ENCODE assay signal across 8 mouse cellular contexts in genomic region chrX:12079309-12080094, GRCm38 (mm10).
DNase-seq lines count a peak whose midpoint lies in the region; ATAC-seq and TF ChIP-seq lines count a peak whose summit lies in the region.

No protein-coding gene starts in this region.

- H3K36me3 ChIP-seq in forebrain, embryonic 16.5 days (ENCODE audit: control insufficient read depth, insufficient read depth): no peaks in the 10 kb centered on the region
- H3K36me3 ChIP-seq in hindbrain, postnatal 0 days (ENCODE audit: insufficient read depth, low read length): no peaks in the 10 kb centered on the region
- H3K36me3 ChIP-seq in liver, embryonic 12.5 days: no peaks in the 10 kb centered on the region

- no peak for TF ChIP-seq POLR2A in bone marrow, adult 2 months (IDR thresholded peaks at IDR 0.05; ENCODE audit: borderline replicate concordance, control insufficient read depth, low read depth, low read length)

- H3K9me3 ChIP-seq in forebrain, embryonic 16.5 days (ENCODE audit: control insufficient read depth, low read length): no peaks in the 10 kb centered on the region
- H3K9me3 ChIP-seq in hindbrain, postnatal 0 days (ENCODE audit: low read length): no peaks in the 10 kb centered on the region
- no peaks in the 10 kb centered on the region for H3K9me3 ChIP-seq in liver, embryonic 12.5 days (replicated peaks)

- peak in 1 of 2 experiments; percentile 36 for DNase-seq in left cerebral cortex, adult 2 months (ENCODE audit: extremely low spot score in 1 of 2, low spot score in 2 of 2)
- DNase-seq in left cerebral cortex, adult 8-10 months (ENCODE audit: low spot score in 2 of 2): no peak
- peak; percentile 46 for DNase-seq in hindbrain, postnatal 0 days (ENCODE audit: low spot score)
- peak; percentile 57 for DNase-seq in neural tube, embryonic 10.5 days (ENCODE audit: extremely low spot score, low spot score)
- DNase-seq in yolk sac, embryonic 10.5 days (ENCODE audit: low spot score): peak; percentile 32

- no peak for ATAC-seq in forebrain, embryonic 16.5 days
- ATAC-seq in hindbrain, postnatal 0 days: no peak
- 0 out of 2 replicates have a peak, but pooled peaks have one; percentile 14 for ATAC-seq in liver, embryonic 12.5 days

- peaks cover 18% of the 10 kb centered on the region; the same call in 1 of the 2 replicates for H3K27me3 ChIP-seq in forebrain, embryonic 16.5 days (replicated peaks; ENCODE audit: control insufficient read depth, insufficient read depth, low read length)
- H3K27me3 ChIP-seq in hindbrain, postnatal 0 days (ENCODE audit: insufficient read depth, low read length): no peaks in the 10 kb centered on the region; the same call in 1 of the 2 replicates
- H3K27me3 ChIP-seq in liver, embryonic 12.5 days (replicated peaks): peaks cover 100% of the 10 kb centered on the region

- H3K9ac ChIP-seq in forebrain, embryonic 16.5 days (replicated peaks; ENCODE audit: low read depth, low read length): peak overlapping the region; percentile 75
- H3K9ac ChIP-seq in hindbrain, postnatal 0 days (replicated peaks; ENCODE audit: low read length): peak overlapping the region; percentile 63
- peak overlapping the region; percentile 82 for H3K9ac ChIP-seq in liver, embryonic 12.5 days

- H3K4me1 ChIP-seq in bone marrow, adult 2 months (ENCODE audit: control insufficient read depth, insufficient read depth, low read length): peaks cover 2% of the 10 kb centered on the region; the same call in 1 of the 2 replicates
- H3K4me1 ChIP-seq in forebrain, embryonic 16.5 days (replicated peaks; ENCODE audit: control insufficient read depth, insufficient read depth, low read length): peaks cover 17% of the 10 kb centered on the region
- H3K4me1 ChIP-seq in hindbrain, postnatal 0 days (ENCODE audit: insufficient read depth, low read length): no peaks in the 10 kb centered on the region
- H3K4me1 ChIP-seq in liver, embryonic 12.5 days: peaks cover 52% of the 10 kb centered on the region

- 2% methylated on average over 70 of the region's 79 CpGs for WGBS in bone marrow, adult 2 months
- 5% methylated on average over 40 of the region's 79 CpGs for WGBS in forebrain, embryonic 16.5 days
- 5% methylated on average over 71 of the region's 79 CpGs for WGBS in hindbrain, postnatal 0 days
- WGBS in liver, embryonic 12.5 days (ENCODE audit: insufficient replicate concordance): 2% methylated on average over 69 of the region's 79 CpGs

- peak overlapping the region; percentile 73 for H3K4me2 ChIP-seq in forebrain, embryonic 16.5 days (ENCODE audit: low read length)
- peak overlapping the region; percentile 70 for H3K4me2 ChIP-seq in hindbrain, postnatal 0 days (ENCODE audit: low read depth, low read length)
- peak overlapping the region; percentile 92 for H3K4me2 ChIP-seq in liver, embryonic 12.5 days

- H3K27ac ChIP-seq in left cerebral cortex, adult 2 months: peak overlapping the region; percentile 86
- peak overlapping the region; percentile 81 for H3K27ac ChIP-seq in bone marrow, adult 2 months (ENCODE audit: control insufficient read depth, insufficient read depth, low read depth, low read length, poor library complexity)
- peak overlapping the region; percentile 91 for H3K27ac ChIP-seq in forebrain, embryonic 16.5 days (ENCODE audit: low read length)
- peak overlapping the region; percentile 71 for H3K27ac ChIP-seq in hindbrain, postnatal 0 days
- H3K27ac ChIP-seq in liver, embryonic 12.5 days: peak overlapping the region; percentile 80

- intact Hi-C loops in left cerebral cortex, adult 2 months (cut with DNase I): loop anchor here (1.0 to 10.0 kb wide), 9 partner anchors 9 to 1365 kb away; partner anchors contain the start of genes Med14 and Mid1ip1

- H3K4me3 ChIP-seq in left cerebral cortex, adult 2 months: peak overlapping the region; percentile 61
- H3K4me3 ChIP-seq in bone marrow, adult 2 months (replicated peaks; ENCODE audit: control insufficient read depth, low read depth, low read length): peak overlapping the region; percentile 61
- peak overlapping the region; percentile 70 for H3K4me3 ChIP-seq in forebrain, embryonic 16.5 days (replicated peaks; ENCODE audit: low read length)
- H3K4me3 ChIP-seq in hindbrain, postnatal 0 days (ENCODE audit: low read length): peak overlapping the region; percentile 56
- peak overlapping the region; percentile 73 for H3K4me3 ChIP-seq in liver, embryonic 12.5 days

- no peak for TF ChIP-seq CTCF in left cerebral cortex, adult 2 months (IDR thresholded peaks at IDR 0.05)
- TF ChIP-seq CTCF in bone marrow, adult 2 months (IDR thresholded peaks at IDR 0.05; ENCODE audit: control insufficient read depth, insufficient read depth, low read length): no peak
- no peak for TF ChIP-seq CTCF in hindbrain, postnatal 0 days (IDR thresholded peaks at IDR 0.05; ENCODE audit: low read depth)

Comparison
In these comparisons a context has a peak if more than half of its experiments do, and no peak if none do; other contexts are left out.
1. DNase-seq: peak in hindbrain, postnatal 0 days (single experiment), neural tube, embryonic 10.5 days (single experiment) and yolk sac, embryonic 10.5 days (single experiment); none in left cerebral cortex, adult 8-10 months (0 of 2).
2. Peak in every context shown above with its lines, with median percentiles within 50 percentile points of each other: H3K27ac ChIP-seq, H3K4me3 ChIP-seq, H3K4me2 ChIP-seq and H3K9ac ChIP-seq.